Mouse (Mus musculus) bone marrow, adult 2 months (tissue): Measurements from ENCODE around the gene Gtpbp1. TPM values are rescaled to one million over a fixed set of nuclear protein-coding genes. Genes with fewer than 3 reads are reported as not detected.
A peak's percentile ranks its signal among the peaks of the same experiment; 100 is the strongest.

ENCODE experiments used
- H3K27ac ChIP-seq: fragments of 200-500 bp; 2 replicates; pipeline ENCODE4 v1.5.1; 2012; ENCODE audit warnings: low read depth, mild to moderate bottlenecking, control low read depth, inconsistent platforms, low read length; ENCODE audit not compliant: control insufficient read depth, poor library complexity, insufficient read depth
- H3K4me1 ChIP-seq: fragments of 200-500 bp; 2 replicates; pipeline ENCODE4 v1.6.1; 2011; ENCODE audit warnings: low read length; ENCODE audit not compliant: control insufficient read depth, insufficient read depth
- H3K4me3 ChIP-seq: fragments of 200-500 bp; replicated peaks from 2 replicates; pipeline ENCODE3; 2011; ENCODE audit warnings: mild to moderate bottlenecking, low read depth, low read length, control low read depth; ENCODE audit not compliant: control insufficient read depth
- CTCF ChIP-seq: fragments of 200-500 bp; IDR thresholded peaks from 2 replicates; pipeline ENCODE4 v1.5.1; 2011; ENCODE audit warnings: low read length, control low read depth; ENCODE audit not compliant: control insufficient read depth, insufficient read depth
- POLR2A ChIP-seq: fragments of 200-500 bp; IDR thresholded peaks from 2 replicates; pipeline ENCODE4 v1.6.1; 2011; ENCODE audit warnings: low read depth, mild to moderate bottlenecking, control low read depth, low read length, borderline replicate concordance; ENCODE audit not compliant: control insufficient read depth
- WGBS: fragments of 180-500 bp; shearing (Covaris S2); methylation state at CpG from one replicate; pipeline ENCODE4 v1.1.7; 2018; 5-methylcytosine and 5-hydroxymethylcytosine counted together
- polyA plus RNA-seq: library from polyadenylated mRNA; stranded (reverse); fragments of >200 nt; gene quantifications from 2 replicates; pipeline ENCODE4 v1.2.4, GENCODE M21; 2011; ENCODE audit warnings: low replicate concordance; ENCODE audit not compliant: missing spikeins, insufficient read depth, insufficient read length

The Gtpbp1 gene
- polyA plus RNA-seq, 1 experiment: 53.9 TPM

- Histone ChIP-seq H3K27ac (no peak overlapping the region), H3K4me3 (no peak overlapping the region)
These were observed 8.7 kb upstream of the Gtpbp1 start for GRCm38 (mm10) chr15:79681973-79682372.

DNA sequence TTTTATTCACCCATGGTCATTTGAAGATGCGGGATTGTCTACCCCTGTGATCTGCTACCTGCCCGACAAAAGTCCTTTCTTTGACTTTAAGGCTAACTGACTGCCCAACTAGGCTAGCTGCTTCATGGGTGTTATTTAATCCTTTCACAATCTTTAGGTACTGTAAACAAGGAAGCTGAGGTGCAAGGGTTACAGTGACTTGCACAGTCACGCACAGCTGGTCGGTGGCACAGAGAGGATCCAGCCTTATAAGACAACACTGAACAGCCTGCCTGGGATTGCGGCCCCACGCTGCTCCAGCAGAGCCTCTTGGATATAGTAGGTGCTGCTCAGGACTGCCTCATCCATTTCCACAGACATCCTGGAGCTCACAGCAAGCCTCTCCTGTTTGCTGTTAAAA, 7.5 kb upstream of the Gtpbp1 start:
- TF ChIP-seq CTCF: no peak
- no peak for TF ChIP-seq POLR2A
- WGBS: 47% methylated on average over 6 of the region's 6 CpGs
- Histone ChIP-seq H3K4me3 (peak overlapping the region; percentile 25), H3K4me1 (no peaks in the 10 kb centered on the region; the same call in 1 of the 2 replicates), H3K27ac (peak overlapping the region; percentile 49)

More at GRCm38 (mm10) chr15:79681973-79682372, 8.7 kb upstream of the Gtpbp1 start:
- TF ChIP-seq CTCF (no peak), POLR2A (no peak)
- no peaks in the 10 kb centered on the region; the same call in 1 of the 2 replicates for H3K4me1 ChIP-seq
- whole genome bisulfite sequencing: 85% methylated on average over 4 of the region's 4 CpGs

- Histone ChIP-seq H3K27ac (0 out of 2 replicates have a peak overlapping the region, but pooled peaks have one; percentile 5), H3K4me3 (no peak overlapping the region), H3K4me1 (no peaks in the 10 kb centered on the region; the same call in 1 of the 2 replicates)
- TF ChIP-seq CTCF (no peak), POLR2A (no peak)
- 64% methylated on average over 19 of the region's 19 CpGs for WGBS
These were observed 6.8 kb upstream of the Gtpbp1 start for GRCm38 (mm10) chr15:79683707-79684465.

- TF ChIP-seq CTCF: no peak
- no peak for TF ChIP-seq POLR2A
- no peaks in the 10 kb centered on the region; the same call in 1 of the 2 replicates for H3K4me1 ChIP-seq
- no peak overlapping the region for H3K4me3 ChIP-seq
- 83% methylated on average over 6 of the region's 6 CpGs for WGBS
- peak overlapping the region; percentile 54; the same call in 1 of the 2 replicates for H3K27ac ChIP-seq
These were observed 6.0 kb upstream of the Gtpbp1 start for GRCm38 (mm10) chr15:79684616-79685015.

DNA sequence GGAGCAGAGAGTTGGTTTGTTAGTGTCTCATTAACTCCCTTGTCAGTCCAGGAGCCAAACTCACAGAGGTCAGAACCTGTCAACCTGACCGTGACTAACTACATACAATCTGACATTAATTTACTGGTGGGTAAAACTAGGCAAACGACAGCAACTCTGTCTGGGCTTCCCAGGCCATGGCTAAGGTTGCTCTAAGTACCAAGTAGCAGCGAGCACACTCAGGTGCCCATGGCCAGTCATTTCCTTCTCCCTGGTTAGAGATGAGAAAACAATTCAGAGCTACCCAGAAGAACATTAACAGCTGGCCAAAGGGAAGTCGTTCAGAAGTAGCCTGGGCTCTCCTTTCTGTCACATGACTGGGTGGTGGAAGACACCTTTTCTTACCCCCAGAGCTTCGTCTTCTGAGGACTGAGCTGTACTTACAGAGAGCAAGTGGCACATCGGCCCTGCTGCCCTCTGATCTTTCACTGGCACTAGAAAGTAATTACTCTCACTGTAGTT, 5.5 kb upstream of the Gtpbp1 start:
- Histone ChIP-seq H3K4me1 (no peaks in the 10 kb centered on the region; the same call in 1 of the 2 replicates), H3K27ac (peak overlapping the region; percentile 54), H3K4me3 (peak overlapping the region; percentile 36)
- no peak for TF ChIP-seq CTCF
- TF ChIP-seq POLR2A: no peak
- WGBS: 16% methylated on average over 6 of the region's 6 CpGs

DNA sequence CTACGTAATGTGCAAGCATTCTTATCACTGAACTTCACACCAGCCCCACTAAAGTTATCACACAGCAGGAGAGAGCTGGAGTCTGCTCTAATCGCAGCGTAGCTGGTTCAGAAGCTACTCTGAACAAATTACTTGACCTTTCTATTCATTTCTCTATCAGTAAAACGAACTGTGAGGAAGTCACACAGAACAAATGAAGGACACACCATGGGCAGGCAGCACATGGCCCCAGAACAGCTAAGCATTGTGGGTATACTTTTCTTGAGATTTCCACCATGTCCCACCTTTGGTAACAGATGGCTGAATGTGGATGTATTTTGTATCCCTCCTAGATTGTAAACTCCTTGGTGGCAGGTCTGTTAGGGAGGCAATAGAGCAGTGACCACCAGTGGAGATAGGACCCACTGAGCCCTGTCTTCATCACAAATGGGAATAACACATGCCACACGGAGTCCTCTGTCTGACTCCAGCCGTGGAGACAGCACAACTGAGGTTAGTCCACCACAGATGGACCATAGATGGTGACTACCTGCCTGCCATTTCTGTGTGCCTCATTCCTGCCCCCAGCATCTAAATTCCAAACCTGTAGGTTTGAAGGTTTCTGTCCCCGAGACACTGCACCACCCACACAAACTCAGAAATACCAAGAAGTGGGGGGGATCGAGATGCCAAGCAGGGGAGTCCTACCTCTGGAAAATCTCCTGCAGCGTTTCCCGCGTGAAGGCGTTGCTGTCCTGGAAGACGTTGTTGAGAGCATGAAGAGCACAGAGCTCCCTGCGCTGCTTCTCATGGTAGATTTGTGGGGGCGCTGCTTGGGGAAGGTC, 4.4 kb upstream of the Gtpbp1 start:
- Histone ChIP-seq H3K4me3 (peak overlapping the region; percentile 49), H3K4me1 (no peaks in the 10 kb centered on the region; the same call in 1 of the 2 replicates), H3K27ac (peak overlapping the region; percentile 1)
- WGBS: 13% methylated on average over 15 of the region's 15 CpGs
- TF ChIP-seq CTCF: no peak
- no peak for TF ChIP-seq POLR2A

GRCm38 (mm10) chr15:79687175-79687574, 3.5 kb upstream of the Gtpbp1 start:
- H3K27ac ChIP-seq: peak overlapping the region; percentile 100
- under 1% methylated on average over 33 of the region's 33 CpGs for WGBS
- H3K4me1 ChIP-seq: no peaks in the 10 kb centered on the region; the same call in 1 of the 2 replicates
- TF ChIP-seq POLR2A (no peak), CTCF (no peak)
- H3K4me3 ChIP-seq: peak overlapping the region; percentile 74
